Mouse (Mus musculus) left cerebral cortex, postnatal 14 days (tissue): ENCODE results near the gene Foxj3. TPM values are rescaled to one million over a fixed set of nuclear protein-coding genes. Genes with fewer than 3 reads are reported as not detected.

Experiments
- DNase-seq, 2 experiments: peaks; one replicate each; pipeline ENCODE4 v3.0.0; 2021 to 2022; ENCODE audit warnings: low spot score in 2 of 2, mixed read lengths in 1 of 2
- intact Hi-C: fragments of 180-260 bp; cut with DNase I; formaldehyde crosslinking; loops from one replicate; pipeline ENCODE4 v1.15.1; 2025
- total RNA-seq, 2 experiments: library from RNA; stranded (reverse); gene quantifications; 2 replicates each; pipeline ENCODE4 v1.2.3; 2021

Foxj3 gene
- total RNA-seq, 2 experiments from 2014 or later = 64.7 to 71.2 TPM

DNA sequence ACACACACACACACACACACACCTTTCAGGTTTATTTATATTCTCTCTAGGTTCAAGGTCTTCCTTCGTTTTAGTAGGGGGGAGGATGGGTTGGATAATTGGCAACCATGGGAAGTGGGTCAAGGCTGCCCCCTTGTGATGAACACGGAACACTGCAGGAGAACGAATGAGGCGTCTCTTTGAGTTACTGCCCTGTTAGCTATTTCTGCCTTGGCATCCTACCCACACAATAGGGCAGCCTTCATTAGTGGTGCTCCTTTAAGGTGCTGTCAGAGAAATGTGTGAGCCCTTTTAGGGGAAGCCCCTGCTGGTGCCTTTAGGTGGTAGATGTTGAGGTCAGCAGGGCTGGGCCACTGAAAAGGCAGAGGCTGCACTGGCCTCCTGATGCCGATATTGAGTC, 130.7 kb downstream of the Foxj3 start:
- intact Hi-C loops = loop anchor here (10.0 kb wide), 1 partner anchor 423 kb away; no protein-coding TSS in a partner anchor
- DNase-seq = peak; percentile 26 to 49

DNA sequence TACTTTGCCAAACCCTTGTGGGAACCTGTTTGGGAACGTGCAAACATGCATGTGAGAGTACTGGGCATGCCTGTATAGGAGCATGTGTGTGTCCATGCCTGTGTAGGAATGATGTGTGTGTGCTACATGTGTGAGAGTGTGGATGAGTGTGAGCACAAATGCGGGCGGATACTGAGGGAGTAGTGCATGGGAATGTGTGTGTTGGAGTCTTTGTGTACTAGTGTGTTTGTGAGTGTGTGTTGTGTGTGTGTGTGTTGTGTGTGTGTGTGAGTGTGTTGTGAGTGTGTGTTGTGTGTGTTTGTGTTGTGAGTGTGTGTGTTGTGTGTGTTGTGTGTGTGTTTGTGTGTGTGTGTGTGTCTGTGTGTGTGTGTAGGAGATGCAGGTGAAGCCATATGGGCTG, 131.4 kb downstream of the Foxj3 start:
- intact Hi-C loops = loop anchor here (10.0 kb wide), 1 partner anchor 423 kb away; no protein-coding TSS in a partner anchor
- no peak for DNase-seq

GRCm38 (mm10) chr4:119668596-119668995, 131.8 kb downstream of the Foxj3 start:
- intact Hi-C loops = loop anchor here (10.0 kb wide), 1 partner anchor 424 kb away; no protein-coding TSS in a partner anchor
- no peak for DNase-seq

GRCm38 (mm10) chr4:119669356-119670209, 132.8 kb downstream of the Foxj3 start:
- intact Hi-C loops = loop anchor here (10.0 kb wide), 1 partner anchor 425 kb away; no protein-coding TSS in a partner anchor
- DNase-seq = peak in 1 of 2 experiments; percentile 22

DNA sequence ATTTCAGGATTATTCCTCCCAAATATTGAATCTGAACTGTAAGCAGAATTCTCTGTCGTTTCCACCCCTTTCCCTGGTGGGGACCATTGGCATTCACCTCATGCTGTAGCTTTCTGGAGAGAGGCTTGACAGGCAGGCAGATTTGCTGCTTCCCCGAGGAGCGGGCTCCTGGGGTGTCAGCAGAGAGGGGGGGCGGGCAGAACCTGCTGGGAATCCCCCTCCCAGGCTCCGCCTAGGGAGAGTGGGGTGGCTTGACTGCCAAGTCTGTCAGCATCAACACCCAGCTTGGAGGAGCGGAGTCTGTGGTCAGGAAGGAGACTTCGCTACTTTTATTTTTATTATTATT, 133.4 kb downstream of the Foxj3 start:
- intact Hi-C loops = no loop called here
- DNase-seq = no peak

DNA sequence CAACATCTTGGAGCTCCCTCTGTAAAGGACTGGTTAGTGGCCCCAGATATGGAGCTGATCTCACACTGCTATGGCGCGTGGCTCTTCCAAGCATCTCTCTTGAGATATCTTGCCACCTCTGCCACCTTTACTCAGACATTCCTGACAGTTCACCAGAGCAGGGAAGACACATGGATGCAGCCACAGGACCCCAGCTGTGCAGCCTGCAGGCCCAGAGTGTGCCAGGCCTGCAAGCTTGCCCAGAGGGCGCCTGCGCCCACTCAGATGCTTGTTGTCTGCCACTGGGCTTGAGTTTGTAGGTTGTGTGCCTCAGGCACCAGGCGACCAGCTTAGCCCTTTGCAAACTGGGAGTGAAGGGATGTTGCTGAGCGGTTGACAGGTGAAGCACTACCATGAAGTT, 133.9 kb downstream of the Foxj3 start:
- DNase-seq = no peak
- intact Hi-C loops = no loop called here

- intact Hi-C loops = no loop called here
- DNase-seq = no peak
These were observed 134.4 kb downstream of the Foxj3 start for GRCm38 (mm10) chr4:119671164-119671563.

DNA sequence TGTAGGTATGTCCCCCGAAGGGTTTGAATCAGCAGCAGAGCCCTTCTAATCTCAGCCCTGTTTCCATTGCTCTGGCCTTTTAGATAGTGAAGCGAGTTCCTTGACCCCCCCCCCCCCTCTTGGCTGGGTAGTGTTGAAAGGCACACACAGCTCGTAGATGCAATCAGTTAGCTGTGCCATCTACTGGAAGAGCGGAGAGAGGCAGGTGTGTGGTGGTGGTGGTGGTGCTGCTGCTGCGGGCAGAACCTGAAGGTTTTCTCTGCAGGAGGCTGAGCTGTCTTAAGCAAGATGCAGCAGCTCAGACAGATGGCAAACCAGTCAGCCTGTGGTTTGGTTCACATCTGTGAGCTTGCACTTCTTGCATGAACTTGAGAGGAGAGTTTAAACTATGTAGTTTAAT, 135.9 kb downstream of the Foxj3 start:
- peak; percentile 26 to 52 for DNase-seq

More for the DNA sequence above, 135.9 kb downstream of the Foxj3 start:
- intact Hi-C loops = no loop called here

Other genes starting within 250 kb of the Foxj3 start
- 100 to 1,000 TPM; 441 to 483 TPM for gene Ybx1, start 242.4 kb upstream of the Foxj3 start, total RNA-seq
- 10 to 100 TPM; 18.0 to 19.1 TPM for gene Ppih, start 216.5 kb upstream of the Foxj3 start, total RNA-seq
- 10 to 100 TPM; 19.4 to 19.8 TPM for gene Ccdc30, start 121.5 kb upstream of the Foxj3 start, total RNA-seq
- gene Ppcs, start 114.6 kb upstream of the Foxj3 start, total RNA-seq = 1 to 10 TPM; 4.5 to 5.7 TPM
- gene Zmynd12, start 114.2 kb upstream of the Foxj3 start, total RNA-seq = under 1 TPM in 1 of 2 experiments, not detected in 1; 0.23 TPM
- gene Rimkla, start 44.4 kb upstream of the Foxj3 start, total RNA-seq = 10 to 100 TPM; 11.6 to 13.5 TPM
- 10 to 100 TPM; 24.6 to 25.4 TPM for gene Frg2f1, start 2.5 kb downstream of the Foxj3 start, total RNA-seq
- not detected for gene Guca2a, start 100.7 kb downstream of the Foxj3 start, total RNA-seq
- not detected for gene Guca2b, start 122.0 kb downstream of the Foxj3 start, total RNA-seq
- 10 to 100 TPM; 65.4 to 79.8 TPM for gene Hivep3, start 196.8 kb downstream of the Foxj3 start, total RNA-seq